Mouse (Mus musculus) forebrain, postnatal 0 days (tissue): Measurements from ENCODE around the gene Plcb4. TPM values are rescaled to one million over a fixed set of nuclear protein-coding genes. Genes with fewer than 3 reads are reported as not detected.
"Not testable (repeated sequence)": the region's sequence is repeated elsewhere in the genome, so short reads cannot be mapped to it uniquely, and the experiment has no call there.

Source experiments
- ATAC-seq: fragments of 200-750 bp; cut with Nextera tagmentation; 2 replicates; pipeline ENCODE4 v1.8.0; 2017; ENCODE audit warnings: mild to moderate bottlenecking, moderate library complexity
- DNase-seq: peaks from one replicate; pipeline ENCODE4 v3.0.0-alpha.2; 2015
- H3K27ac ChIP-seq: fragments of 300-500 bp; sonication (generic); 2 replicates; pipeline ENCODE4 v1.5.1; 2014; ENCODE audit warnings: low read depth, mild to moderate bottlenecking, antibody characterized with exemption, low read length, moderate library complexity, mixed read lengths
- H3K27me3 ChIP-seq: fragments of 300-500 bp; sonication (generic); 2 replicates; pipeline ENCODE4 v1.6.1; 2014; ENCODE audit warnings: mild to moderate bottlenecking, low read length, mixed read lengths; ENCODE audit not compliant: insufficient read depth
- H3K36me3 ChIP-seq: fragments of 300-500 bp; sonication (generic); 2 replicates; pipeline ENCODE4 v1.6.1; 2014; ENCODE audit warnings: mild to moderate bottlenecking, moderate library complexity; ENCODE audit not compliant: insufficient read depth
- H3K4me1 ChIP-seq: fragments of 300-500 bp; sonication (generic); 2 replicates; pipeline ENCODE4 v1.6.1; 2014; ENCODE audit warnings: antibody characterized with exemption; ENCODE audit not compliant: insufficient read depth
- H3K4me2 ChIP-seq: fragments of 300-500 bp; sonication (generic); 2 replicates; pipeline ENCODE4 v1.6.1; 2014; ENCODE audit warnings: low read depth, mild to moderate bottlenecking, moderate library complexity
- H3K4me3 ChIP-seq: fragments of 300-500 bp; sonication (generic); 2 replicates; pipeline ENCODE4 v1.5.1; 2014; ENCODE audit warnings: low read depth, low read length, mixed read lengths
- H3K9ac ChIP-seq: fragments of 300-500 bp; sonication (generic); 2 replicates; pipeline ENCODE4 v1.6.1; 2014; ENCODE audit warnings: mild to moderate bottlenecking
- H3K9me3 ChIP-seq: fragments of 300-500 bp; sonication (generic); 2 replicates; pipeline ENCODE4 v1.6.1; 2016; ENCODE audit warnings: low read length
- CTCF ChIP-seq: sonication (generic); IDR thresholded peaks from 2 replicates; pipeline ENCODE4 v1.5.1; 2016; ENCODE audit warnings: antibody characterized with exemption, control low read depth, low read depth
- WGBS: fragments of 180-500 bp; shearing (Covaris S2); extraction: QIAGEN DNeasy Blood & Tissue Kit; methylation state at CpG from one replicate; pipeline ENCODE4 v1.1.7; 2014; 5-methylcytosine and 5-hydroxymethylcytosine counted together
- polyA plus RNA-seq: library from polyadenylated mRNA; unstranded; fragments of >200 nt; fragmentation: Nextera tagmentation; extraction: Ambion mirVana; gene quantifications from 2 replicates; pipeline ENCODE4 v1.2.1, GENCODE M21; 2015
- total RNA-seq: library from RNA; depleted of rRNA; stranded (reverse); fragments of >200 nt; gene quantifications from 2 replicates; pipeline ENCODE4 v1.2.3, GENCODE M21; 2014

Plcb4 gene
- total and polyA plus RNA-seq, 2 experiments from 2014 or later: 15.5 to 39.7 TPM

DNA sequence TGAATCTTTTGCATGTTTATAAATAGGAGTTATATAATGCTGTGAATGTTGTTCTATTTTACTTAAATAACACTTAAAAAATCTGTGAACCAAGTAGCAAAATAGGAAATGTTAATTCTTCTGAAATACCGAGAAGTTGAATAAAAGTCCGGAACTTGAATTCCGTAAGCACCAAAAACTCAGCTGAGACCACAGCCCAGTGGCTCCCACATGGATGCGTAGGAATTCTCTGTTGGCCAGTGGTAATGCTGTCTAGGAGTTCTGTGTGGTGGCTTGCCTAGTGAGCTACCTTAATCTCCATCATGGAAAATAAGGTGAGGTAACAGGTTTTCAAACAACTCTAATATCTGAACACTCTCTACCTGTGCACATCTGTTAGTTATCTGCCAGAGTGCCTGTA is 312.1 kb downstream of the Plcb4 start:
- Histone ChIP-seq H3K4me1 (no peaks in the 10 kb centered on the region), H3K36me3 (peaks cover 2% of the 10 kb centered on the region; the same call in 1 of the 2 replicates), H3K27ac (no peak overlapping the region), H3K9me3 (no peaks in the 10 kb centered on the region), H3K27me3 (no peaks in the 10 kb centered on the region), H3K9ac (no peak overlapping the region), H3K4me3 (no peak overlapping the region), H3K4me2 (no peak overlapping the region)
- DNase-seq: no peak
- no peak for TF ChIP-seq CTCF
- 92% methylated on average over 4 of the region's 4 CpGs for WGBS
- no peak for ATAC-seq

- no peak for TF ChIP-seq CTCF
- Histone ChIP-seq H3K9me3 (no peaks in the 10 kb centered on the region), H3K4me1 (no peaks in the 10 kb centered on the region), H3K9ac (no peak overlapping the region), H3K4me2 (no peak overlapping the region), H3K36me3 (peaks cover 2% of the 10 kb centered on the region; the same call in 1 of the 2 replicates), H3K4me3 (no peak overlapping the region), H3K27ac (no peak overlapping the region), H3K27me3 (no peaks in the 10 kb centered on the region)
- 63% methylated on average over 9 of the region's 9 CpGs for WGBS
- ATAC-seq (no peak), DNase-seq (no peak)
These were observed 317.2 kb downstream of the Plcb4 start for GRCm38 (mm10) chr2:135975978-135976377.

DNA sequence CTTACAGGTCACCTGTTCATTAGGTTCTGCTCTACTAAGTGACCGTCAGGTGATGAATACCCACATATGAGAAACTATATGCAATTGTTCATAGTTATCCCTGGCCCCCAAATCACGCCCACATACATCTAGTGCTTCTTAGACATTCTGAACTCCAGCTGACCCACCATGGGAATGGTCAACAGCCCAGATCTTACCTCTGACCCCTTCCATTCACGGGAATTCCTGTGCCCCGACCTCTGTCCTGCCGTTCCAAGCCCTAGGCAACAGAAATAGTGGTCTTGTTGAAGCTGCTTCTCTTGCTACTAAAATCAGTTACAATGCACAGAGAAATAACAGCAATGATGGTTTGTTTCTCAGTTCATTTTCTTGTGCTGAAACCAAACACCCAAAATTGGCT is 320.0 kb downstream of the Plcb4 start:
- no peak overlapping the region for H3K4me3 ChIP-seq
- no peak overlapping the region for H3K4me2 ChIP-seq
- WGBS: 76% methylated on average over 5 of the region's 5 CpGs
- TF ChIP-seq CTCF: no peak
- H3K27me3 ChIP-seq: no peaks in the 10 kb centered on the region
- no peak for ATAC-seq
- H3K4me1 ChIP-seq: no peaks in the 10 kb centered on the region
- H3K36me3 ChIP-seq: no peaks in the 10 kb centered on the region
- no peak overlapping the region for H3K9ac ChIP-seq
- no peak for DNase-seq
- H3K27ac ChIP-seq: no peak overlapping the region
- no peaks in the 10 kb centered on the region for H3K9me3 ChIP-seq

DNA sequence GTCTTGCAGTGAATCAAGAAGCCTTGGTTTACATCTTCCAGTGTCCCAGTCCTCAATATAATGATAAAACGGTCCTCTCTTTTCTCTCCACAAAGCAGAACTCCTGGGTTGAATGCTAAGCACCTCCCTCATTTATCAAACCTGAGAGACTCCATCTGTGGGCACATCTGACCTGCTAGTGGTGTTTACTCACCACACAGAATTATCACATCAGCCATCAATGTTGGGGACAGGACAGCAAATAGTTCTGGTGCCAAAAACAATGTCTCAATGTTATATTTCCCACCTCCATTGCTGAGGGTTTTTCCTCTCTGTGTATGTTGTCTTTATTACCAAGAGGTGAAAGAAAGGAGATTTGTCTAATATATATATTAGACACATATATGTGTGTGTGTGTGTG is 321.6 kb downstream of the Plcb4 start:
- no peaks in the 10 kb centered on the region for H3K9me3 ChIP-seq
- no peak overlapping the region for H3K4me2 ChIP-seq
- H3K9ac ChIP-seq: no peak overlapping the region
- no peak overlapping the region for H3K4me3 ChIP-seq
- WGBS: 78% methylated on average over 1 of the region's 1 CpGs
- H3K27ac ChIP-seq: no peak overlapping the region
- no peaks in the 10 kb centered on the region for H3K27me3 ChIP-seq
- no peak for DNase-seq
- no peaks in the 10 kb centered on the region for H3K4me1 ChIP-seq
- TF ChIP-seq CTCF: no peak
- no peak for ATAC-seq
- peaks cover 3% of the 10 kb centered on the region; the same call in 1 of the 2 replicates for H3K36me3 ChIP-seq

GRCm38 (mm10) chr2:135983972-135984371 is 325.2 kb downstream of the Plcb4 start:
- H3K4me2 ChIP-seq: no peak overlapping the region
- H3K4me1 ChIP-seq: no peaks in the 10 kb centered on the region
- peaks cover 3% of the 10 kb centered on the region; the same call in 1 of the 2 replicates for H3K36me3 ChIP-seq
- no peaks in the 10 kb centered on the region for H3K27me3 ChIP-seq
- no peak for DNase-seq
- 69% methylated on average over 4 of the region's 4 CpGs for WGBS
- H3K9me3 ChIP-seq: no peaks in the 10 kb centered on the region
- H3K4me3 ChIP-seq: no peak overlapping the region
- TF ChIP-seq CTCF: no peak
- ATAC-seq: no peak
- no peak overlapping the region for H3K9ac ChIP-seq
- no peak overlapping the region for H3K27ac ChIP-seq

DNA sequence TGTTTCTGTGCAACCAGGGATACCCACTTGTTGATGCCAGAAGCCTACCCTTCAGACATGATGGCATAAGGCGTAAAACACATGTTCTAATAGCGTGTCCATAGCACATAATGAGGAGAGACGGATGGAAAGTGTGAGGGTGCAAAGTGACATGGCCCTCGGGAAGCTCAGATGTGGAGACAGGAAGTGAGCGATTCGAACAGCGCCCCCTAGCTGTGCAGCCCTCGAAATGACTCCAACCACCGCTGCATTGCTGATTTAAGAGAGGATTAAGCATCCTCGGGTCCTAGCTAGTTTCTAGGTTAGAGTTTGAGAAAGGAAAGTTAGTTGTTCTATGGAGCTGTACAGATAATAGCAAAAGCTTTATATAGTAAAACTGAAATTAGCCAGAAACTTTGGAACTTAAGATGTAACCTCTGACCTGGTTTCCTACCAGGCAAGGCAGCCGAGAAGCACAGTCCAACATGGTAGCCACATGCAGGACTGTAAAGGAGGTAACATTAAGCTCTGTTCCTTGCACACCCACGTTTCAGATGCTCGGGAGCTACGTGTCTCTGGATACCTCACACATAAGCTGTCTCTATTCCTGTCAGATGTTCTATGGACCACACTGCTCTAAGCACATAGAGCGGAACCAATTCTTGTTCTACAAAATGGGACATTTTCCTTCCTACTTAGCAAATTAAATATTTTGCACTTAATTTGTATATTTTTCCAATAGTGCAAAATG is 326.9 kb downstream of the Plcb4 start:
- H3K4me2 ChIP-seq: no peak overlapping the region
- H3K27ac ChIP-seq: no peak overlapping the region
- H3K4me1 ChIP-seq: no peaks in the 10 kb centered on the region
- DNase-seq (no peak), ATAC-seq (no peak)
- 0 out of 2 replicates have a peak, but pooled peaks have one; percentile 13 for TF ChIP-seq CTCF
- no peak overlapping the region for H3K9ac ChIP-seq
- WGBS: 89% methylated on average over 15 of the region's 15 CpGs
- H3K9me3 ChIP-seq: no peaks in the 10 kb centered on the region
- no peaks in the 10 kb centered on the region for H3K27me3 ChIP-seq
- H3K36me3 ChIP-seq: peaks cover 3% of the 10 kb centered on the region; the same call in 1 of the 2 replicates
- H3K4me3 ChIP-seq: no peak overlapping the region

DNA sequence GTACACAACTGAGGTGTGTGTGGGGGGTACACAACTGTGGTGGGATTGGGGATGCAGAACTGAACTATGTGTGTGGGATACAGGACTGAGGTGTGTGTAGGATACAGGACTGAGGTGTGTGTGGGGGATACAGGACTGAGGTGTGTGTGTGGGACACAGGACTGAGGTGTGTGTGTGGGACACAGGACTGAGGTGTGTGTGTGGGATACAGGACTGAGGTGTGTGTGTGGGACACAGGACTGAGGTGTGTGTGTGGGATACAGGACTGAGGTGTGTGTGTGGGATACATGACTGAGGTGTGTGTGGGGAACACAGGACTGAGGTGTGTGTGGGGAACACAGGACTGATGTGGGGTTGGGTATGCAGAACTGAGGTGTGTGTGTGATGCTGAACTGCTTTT is 329.7 kb downstream of the Plcb4 start:
- not testable (repeated sequence) for H3K9ac ChIP-seq, H3K4me3 ChIP-seq, H3K4me2 ChIP-seq, H3K27ac ChIP-seq, H3K9me3 ChIP-seq, H3K36me3 ChIP-seq, DNase-seq, ATAC-seq, H3K27me3 ChIP-seq, H3K4me1 ChIP-seq

- H3K36me3 ChIP-seq, H3K4me1 ChIP-seq, DNase-seq, H3K27me3 ChIP-seq, H3K9ac ChIP-seq, H3K27ac ChIP-seq, H3K9me3 ChIP-seq, H3K4me2 ChIP-seq, ATAC-seq, H3K4me3 ChIP-seq: not testable (repeated sequence)
- WGBS: 75% methylated on average over 9 of the region's 10 CpGs
These were observed 331.9 kb downstream of the Plcb4 start for GRCm38 (mm10) chr2:135990686-135991085.
